ENCODE assay signal across 7 mouse cellular contexts in genomic region chr9:89910011-89910400, GRCm38 (mm10). TPM values are rescaled to one million over a fixed set of nuclear protein-coding genes. Genes with fewer than 3 reads are reported as not detected.
DNase-seq lines count a peak whose midpoint lies in the region; ATAC-seq and TF ChIP-seq lines count a peak whose summit lies in the region.

No protein-coding gene starts in this region.

- peak overlapping the region; percentile 67 for H3K4me2 ChIP-seq in liver, embryonic 11.5 days
- peak overlapping the region; percentile 88 for H3K4me2 ChIP-seq in forebrain, embryonic 11.5 days (ENCODE audit: low read depth, low read length, severe bottlenecking)
- peak overlapping the region; percentile 76 for H3K4me2 ChIP-seq in intestine, postnatal 0 days (replicated peaks; ENCODE audit: low read depth)
- peak overlapping the region; percentile 85 for H3K4me2 ChIP-seq in neural tube, embryonic 15.5 days

- peaks cover 67% of the 10 kb centered on the region for H3K27me3 ChIP-seq in liver, embryonic 11.5 days (replicated peaks; ENCODE audit: control insufficient read depth, insufficient read depth, low read length)
- H3K27me3 ChIP-seq in forebrain, embryonic 11.5 days (ENCODE audit: control insufficient read depth, insufficient read depth, low read length): peaks cover 64% of the 10 kb centered on the region
- peaks cover 64% of the 10 kb centered on the region for H3K27me3 ChIP-seq in intestine, postnatal 0 days (replicated peaks; ENCODE audit: control insufficient read depth, insufficient read depth, low read length)
- peaks cover 83% of the 10 kb centered on the region for H3K27me3 ChIP-seq in neural tube, embryonic 15.5 days (replicated peaks)

- H3K36me3 ChIP-seq in liver, embryonic 11.5 days (ENCODE audit: control insufficient read depth, insufficient read depth, low read length): no peaks in the 10 kb centered on the region
- no peaks in the 10 kb centered on the region for H3K36me3 ChIP-seq in forebrain, embryonic 11.5 days (ENCODE audit: control insufficient read depth, insufficient read depth, low read length)
- H3K36me3 ChIP-seq in intestine, postnatal 0 days (ENCODE audit: control insufficient read depth, insufficient read depth): no peaks in the 10 kb centered on the region
- H3K36me3 ChIP-seq in neural tube, embryonic 15.5 days: no peaks in the 10 kb centered on the region

- no peak for TF ChIP-seq CTCF in intestine, postnatal 0 days (IDR thresholded peaks at IDR 0.05; ENCODE audit: low read depth)

- no peak for ATAC-seq in liver, embryonic 11.5 days (replicated peaks; ENCODE audit: low FRiP score)
- peak; percentile 2; the same call in 1 of the 2 replicates for ATAC-seq in forebrain, embryonic 11.5 days (replicated peaks; ENCODE audit: low FRiP score)
- ATAC-seq in intestine, postnatal 0 days: peak; percentile 22; the same call in 1 of the 2 replicates
- peak; percentile 9 for ATAC-seq in neural tube, embryonic 15.5 days (ENCODE audit: low FRiP score)

- peaks cover 8% of the 10 kb centered on the region; the same call in 1 of the 2 replicates for H3K4me1 ChIP-seq in liver, embryonic 11.5 days (replicated peaks; ENCODE audit: control insufficient read depth, insufficient read depth, low read length)
- H3K4me1 ChIP-seq in forebrain, embryonic 11.5 days (replicated peaks; ENCODE audit: control insufficient read depth, insufficient read depth, low read length): peaks cover 9% of the 10 kb centered on the region
- H3K4me1 ChIP-seq in intestine, postnatal 0 days (replicated peaks; ENCODE audit: control insufficient read depth, insufficient read depth, low read length): no peaks in the 10 kb centered on the region
- H3K4me1 ChIP-seq in neural tube, embryonic 15.5 days: peaks cover 33% of the 10 kb centered on the region

- WGBS in liver, embryonic 11.5 days: 2% methylated on average over 26 of the region's 26 CpGs
- 1% methylated on average over 26 of the region's 26 CpGs for WGBS in forebrain, embryonic 11.5 days
- 2% methylated on average over 26 of the region's 26 CpGs for WGBS in intestine, postnatal 0 days
- under 1% methylated on average over 26 of the region's 26 CpGs for WGBS in neural tube, embryonic 15.5 days

- H3K4me3 ChIP-seq in liver, embryonic 11.5 days (ENCODE audit: low read depth, low read length): peak overlapping the region; percentile 46
- peak overlapping the region; percentile 46 for H3K4me3 ChIP-seq in forebrain, embryonic 11.5 days (ENCODE audit: low read depth, low read length)
- peak overlapping the region; percentile 35 for H3K4me3 ChIP-seq in intestine, postnatal 0 days (ENCODE audit: low read depth, low read length)
- peak overlapping the region; percentile 50 for H3K4me3 ChIP-seq in neural tube, embryonic 15.5 days (replicated peaks)

- no peak for DNase-seq in liver, embryonic 11.5 days (ENCODE audit: low spot score)
- DNase-seq in liver: no peak
- no peak for DNase-seq in forebrain, embryonic 11.5 days (ENCODE audit: low spot score)
- DNase-seq in c-Kit-positive CD71-positive TER-119-positive erythroid progenitor cells, embryonic 14.5 days (ENCODE audit: low spot score): no peak
- DNase-seq in urinary bladder, postnatal 25 days (ENCODE audit: low spot score): no peak

- H3K9me3 ChIP-seq in liver, embryonic 11.5 days (ENCODE audit: control insufficient read depth, low read length): no peaks in the 10 kb centered on the region
- H3K9me3 ChIP-seq in forebrain, embryonic 11.5 days (ENCODE audit: control insufficient read depth, low read length): no peaks in the 10 kb centered on the region
- no peaks in the 10 kb centered on the region for H3K9me3 ChIP-seq in intestine, postnatal 0 days (ENCODE audit: control insufficient read depth)
- no peaks in the 10 kb centered on the region for H3K9me3 ChIP-seq in neural tube, embryonic 15.5 days (replicated peaks)

- H3K27ac ChIP-seq in liver, embryonic 11.5 days (ENCODE audit: low read depth, low read length): no peak overlapping the region
- H3K27ac ChIP-seq in forebrain, embryonic 11.5 days (ENCODE audit: low read depth, low read length): no peak overlapping the region
- H3K27ac ChIP-seq in intestine, postnatal 0 days (ENCODE audit: low read depth, low read length): no peak overlapping the region
- H3K27ac ChIP-seq in neural tube, embryonic 15.5 days (replicated peaks): peak overlapping the region; percentile 69

- H3K9ac ChIP-seq in liver, embryonic 11.5 days (ENCODE audit: low read depth, low read length): no peak overlapping the region
- H3K9ac ChIP-seq in forebrain, embryonic 11.5 days (ENCODE audit: low read length): no peak overlapping the region
- no peak overlapping the region for H3K9ac ChIP-seq in intestine, postnatal 0 days (ENCODE audit: low read depth, low read length)
- H3K9ac ChIP-seq in neural tube, embryonic 15.5 days (replicated peaks): peak overlapping the region; percentile 45

RNA-seq across cellular contexts. Expression of gene Rasgrf1, which starts 0.3 kb away (rescaled TPM):
- not detected in 2 replicates for polyA plus RNA-seq in liver, embryonic 11.5 days (2014; fragmentation: Nextera tagmentation; extraction: Ambion mirVana)
- polyA plus RNA-seq in forebrain, embryonic 11.5 days (2014; fragmentation: Nextera tagmentation; extraction: Ambion mirVana): 0.08 TPM in 1 of 2 replicates, not detected in the other
- polyA plus RNA-seq in intestine, postnatal 0 days (2015; fragmentation: Nextera tagmentation; extraction: Ambion mirVana): 0.13 TPM in 1 of 2 replicates, not detected in the other
- 17.3 and 17.6 TPM in 2 replicates for polyA plus RNA-seq in neural tube, embryonic 15.5 days (2015; fragmentation: Nextera tagmentation; extraction: Ambion mirVana)

Comparison
In these comparisons a context has a peak if more than half of its experiments do, and no peak if none do; other contexts are left out.
1. RNA of gene Rasgrf1, which starts 0.3 kb away (polyA plus RNA-seq): 17.3 to 17.6 TPM in neural tube, embryonic 15.5 days; 0.13 TPM in intestine, postnatal 0 days, not detected in liver, embryonic 11.5 days and 0.08 TPM in forebrain, embryonic 11.5 days; every median in the first group is over 10 times any median in the second.
2. Peak in every context shown above with its lines, with median percentiles within 50 percentile points of each other: H3K4me2 ChIP-seq and H3K4me3 ChIP-seq.